Mouse (Mus musculus) lung, embryonic 16.5 days (tissue): Measurements from ENCODE around the gene Arhgef17. TPM values are rescaled to one million over a fixed set of nuclear protein-coding genes. Genes with fewer than 3 reads are reported as not detected.

ENCODE experiments used
- ATAC-seq: fragments of 200-750 bp; cut with Nextera tagmentation; 2 replicates; pipeline ENCODE4 v1.8.0; 2017; ENCODE audit warnings: low read depth, mild to moderate bottlenecking, moderate library complexity
- H3K27ac ChIP-seq: fragments of 300-500 bp; sonication (generic); 2 replicates; pipeline ENCODE4 v1.5.1; 2014; ENCODE audit warnings: mild to moderate bottlenecking, control low read depth, low read length
- H3K27me3 ChIP-seq: fragments of 300-500 bp; sonication (generic); 2 replicates; pipeline ENCODE4 v1.6.1; 2014; ENCODE audit warnings: low read depth, low read length, mixed read lengths; ENCODE audit not compliant: control insufficient read depth, insufficient read depth
- H3K36me3 ChIP-seq: fragments of 300-500 bp; sonication (generic); 2 replicates; pipeline ENCODE4 v1.6.1; 2014; ENCODE audit warnings: low read length; ENCODE audit not compliant: control insufficient read depth, insufficient read depth
- H3K4me1 ChIP-seq: fragments of 300-500 bp; sonication (generic); replicated peaks from 2 replicates; pipeline ENCODE4 v1.6.1; 2014; ENCODE audit warnings: low read length, mixed read lengths; ENCODE audit not compliant: control insufficient read depth, insufficient read depth
- H3K4me2 ChIP-seq: fragments of 300-500 bp; sonication (generic); 2 replicates; pipeline ENCODE4 v1.6.1; 2014; ENCODE audit warnings: low read depth, low read length, control low read depth
- H3K4me3 ChIP-seq: fragments of 300-500 bp; sonication (generic); 2 replicates; pipeline ENCODE4 v1.5.1; 2014; ENCODE audit warnings: mild to moderate bottlenecking, low read length, control low read depth
- H3K9ac ChIP-seq: fragments of 300-500 bp; sonication (generic); 2 replicates; pipeline ENCODE4 v1.6.1; 2014; ENCODE audit warnings: low read length, control low read depth
- H3K9me3 ChIP-seq: fragments of 300-500 bp; sonication (generic); 2 replicates; pipeline ENCODE4 v1.6.1; 2016; ENCODE audit warnings: low read length; ENCODE audit not compliant: control insufficient read depth
- WGBS: fragments of 180-500 bp; shearing (Covaris S2); extraction: QIAGEN DNeasy Blood & Tissue Kit; methylation state at CpG from one replicate; pipeline ENCODE4 v1.1.7; 2014; 5-methylcytosine and 5-hydroxymethylcytosine counted together
- polyA plus RNA-seq: library from polyadenylated mRNA; unstranded; fragments of >200 nt; fragmentation: Nextera tagmentation; extraction: Ambion mirVana; gene quantifications from 2 replicates; pipeline ENCODE4 v1.2.1, GENCODE M21; 2015

The Arhgef17 gene
- polyA plus RNA-seq, 1 experiment from 2014 or later: 11.8 TPM

GRCm38 (mm10) chr7:100843866-100844265, 88.0 kb downstream of the Arhgef17 start:
- H3K27ac ChIP-seq: no peak overlapping the region
- H3K9me3 ChIP-seq: no peaks in the 10 kb centered on the region
- no peak overlapping the region for H3K9ac ChIP-seq
- H3K36me3 ChIP-seq: no peaks in the 10 kb centered on the region
- no peak overlapping the region for H3K4me2 ChIP-seq
- ATAC-seq: no peak
- WGBS: 79% methylated on average over 2 of the region's 2 CpGs
- no peaks in the 10 kb centered on the region for H3K27me3 ChIP-seq
- H3K4me1 ChIP-seq: peaks cover 4% of the 10 kb centered on the region; the same call in 1 of the 2 replicates
- H3K4me3 ChIP-seq: no peak overlapping the region

- WGBS: 82% methylated on average over 5 of the region's 5 CpGs
- H3K36me3 ChIP-seq: peaks cover 2% of the 10 kb centered on the region; the same call in 1 of the 2 replicates
- no peak overlapping the region for H3K4me3 ChIP-seq
- no peak overlapping the region for H3K27ac ChIP-seq
- ATAC-seq: no peak
- H3K27me3 ChIP-seq: no peaks in the 10 kb centered on the region
- no peak overlapping the region for H3K4me2 ChIP-seq
- peaks cover 4% of the 10 kb centered on the region; the same call in 1 of the 2 replicates for H3K4me1 ChIP-seq
- no peaks in the 10 kb centered on the region for H3K9me3 ChIP-seq
- no peak overlapping the region for H3K9ac ChIP-seq
Measured at GRCm38 (mm10) chr7:100842175-100842574, 89.7 kb downstream of the Arhgef17 start.

- Histone ChIP-seq H3K36me3 (peaks cover 5% of the 10 kb centered on the region), H3K4me1 (peaks cover 4% of the 10 kb centered on the region; the same call in 1 of the 2 replicates), H3K4me3 (no peak overlapping the region), H3K27ac (no peak overlapping the region), H3K4me2 (no peak overlapping the region), H3K9ac (no peak overlapping the region), H3K9me3 (no peaks in the 10 kb centered on the region), H3K27me3 (no peaks in the 10 kb centered on the region)
- WGBS: 85% methylated on average over 6 of the region's 6 CpGs
- ATAC-seq: no peak
Measured at GRCm38 (mm10) chr7:100841608-100842007, 90.3 kb downstream of the Arhgef17 start.

- H3K27me3 ChIP-seq: no peaks in the 10 kb centered on the region
- no peak overlapping the region for H3K9ac ChIP-seq
- peaks cover 5% of the 10 kb centered on the region for H3K36me3 ChIP-seq
- H3K27ac ChIP-seq: no peak overlapping the region
- H3K4me2 ChIP-seq: no peak overlapping the region
- H3K9me3 ChIP-seq: no peaks in the 10 kb centered on the region
- 91% methylated on average over 1 of the region's 1 CpGs for WGBS
- no peak for ATAC-seq
- no peak overlapping the region for H3K4me3 ChIP-seq
- H3K4me1 ChIP-seq: peaks cover 4% of the 10 kb centered on the region; the same call in 1 of the 2 replicates
Measured at GRCm38 (mm10) chr7:100840906-100841305, 91.0 kb downstream of the Arhgef17 start.

- 72% methylated on average over 6 of the region's 6 CpGs for WGBS
Measured at GRCm38 (mm10) chr7:100839632-100840402, 92.1 kb downstream of the Arhgef17 start.

GRCm38 (mm10) chr7:100837701-100838100, 94.2 kb downstream of the Arhgef17 start:
- Histone ChIP-seq H3K36me3 (peaks cover 8% of the 10 kb centered on the region), H3K4me2 (no peak overlapping the region), H3K4me3 (no peak overlapping the region), H3K9me3 (no peaks in the 10 kb centered on the region), H3K27ac (no peak overlapping the region), H3K4me1 (no peaks in the 10 kb centered on the region), H3K9ac (no peak overlapping the region), H3K27me3 (no peaks in the 10 kb centered on the region)
- WGBS: 75% methylated on average over 1 of the region's 1 CpGs
- ATAC-seq: no peak

More at GRCm38 (mm10) chr7:100839632-100840402, 92.1 kb downstream of the Arhgef17 start:
- no peak overlapping the region for H3K4me2 ChIP-seq
- H3K36me3 ChIP-seq: peaks cover 8% of the 10 kb centered on the region
- no peak overlapping the region for H3K27ac ChIP-seq
- H3K4me3 ChIP-seq: no peak overlapping the region
- no peaks in the 10 kb centered on the region for H3K27me3 ChIP-seq
- H3K9ac ChIP-seq: no peak overlapping the region
- H3K4me1 ChIP-seq: no peaks in the 10 kb centered on the region
- H3K9me3 ChIP-seq: no peaks in the 10 kb centered on the region
- ATAC-seq: no peak

- Histone ChIP-seq H3K27me3 (no peaks in the 10 kb centered on the region), H3K4me3 (no peak overlapping the region), H3K27ac (no peak overlapping the region), H3K9ac (no peak overlapping the region), H3K4me1 (no peaks in the 10 kb centered on the region), H3K36me3 (peaks cover 8% of the 10 kb centered on the region), H3K9me3 (no peaks in the 10 kb centered on the region), H3K4me2 (no peak overlapping the region)
- 91% methylated on average over 10 of the region's 10 CpGs for WGBS
- no peak for ATAC-seq
Measured at GRCm38 (mm10) chr7:100836657-100837056, 95.2 kb downstream of the Arhgef17 start.

GRCm38 (mm10) chr7:100835711-100836110, 96.2 kb downstream of the Arhgef17 start:
- no peak overlapping the region for H3K4me3 ChIP-seq
- H3K9ac ChIP-seq: no peak overlapping the region
- H3K36me3 ChIP-seq: peaks cover 10% of the 10 kb centered on the region
- H3K9me3 ChIP-seq: no peaks in the 10 kb centered on the region
- H3K4me1 ChIP-seq: no peaks in the 10 kb centered on the region
- no peak overlapping the region for H3K27ac ChIP-seq
- no peak for ATAC-seq
- H3K4me2 ChIP-seq: no peak overlapping the region
- no peaks in the 10 kb centered on the region for H3K27me3 ChIP-seq
- 82% methylated on average over 6 of the region's 6 CpGs for WGBS

GRCm38 (mm10) chr7:100835168-100835567, 96.7 kb downstream of the Arhgef17 start:
- no peak overlapping the region for H3K4me3 ChIP-seq
- no peak overlapping the region for H3K27ac ChIP-seq
- no peaks in the 10 kb centered on the region for H3K9me3 ChIP-seq
- H3K36me3 ChIP-seq: peaks cover 10% of the 10 kb centered on the region
- H3K4me2 ChIP-seq: no peak overlapping the region
- no peaks in the 10 kb centered on the region for H3K27me3 ChIP-seq
- WGBS: 89% methylated on average over 7 of the region's 7 CpGs
- ATAC-seq: no peak
- H3K4me1 ChIP-seq: no peaks in the 10 kb centered on the region
- H3K9ac ChIP-seq: no peak overlapping the region
